Mouse (Mus musculus) intestine, embryonic 16.5 days (tissue): ENCODE results near the gene Kif19a. TPM values are rescaled to one million over a fixed set of nuclear protein-coding genes. Genes with fewer than 3 reads are reported as not detected.

ENCODE experiments used
- ATAC-seq: fragments of 200-750 bp; cut with Nextera tagmentation; 2 replicates; pipeline ENCODE4 v1.8.0; 2017; ENCODE audit warnings: moderate TSS enrichment, moderate library complexity
- H3K27ac ChIP-seq: fragments of 300-500 bp; sonication (generic); 2 replicates; pipeline ENCODE4 v1.5.1; 2014; ENCODE audit warnings: mild to moderate bottlenecking, low read length
- H3K27me3 ChIP-seq: fragments of 300-500 bp; sonication (generic); replicated peaks from 2 replicates; pipeline ENCODE4 v1.6.1; 2014; ENCODE audit warnings: low read length, control low read depth, mixed read lengths; ENCODE audit not compliant: control insufficient read depth, insufficient read depth
- H3K36me3 ChIP-seq: fragments of 300-500 bp; sonication (generic); 2 replicates; pipeline ENCODE4 v1.6.1; 2014; ENCODE audit warnings: low read length, control low read depth; ENCODE audit not compliant: control insufficient read depth, insufficient read depth
- H3K4me1 ChIP-seq: fragments of 300-500 bp; sonication (generic); 2 replicates; pipeline ENCODE4 v1.6.1; 2014; ENCODE audit warnings: low read length, control low read depth, mixed read lengths; ENCODE audit not compliant: control insufficient read depth, insufficient read depth
- H3K4me2 ChIP-seq: fragments of 300-500 bp; sonication (generic); 2 replicates; pipeline ENCODE4 v1.6.1; 2014; ENCODE audit warnings: low read depth, low read length, control low read depth
- H3K4me3 ChIP-seq: fragments of 300-500 bp; sonication (generic); 2 replicates; pipeline ENCODE4 v1.5.1; 2014; ENCODE audit warnings: mild to moderate bottlenecking, low read length
- H3K9ac ChIP-seq: fragments of 300-500 bp; sonication (generic); 2 replicates; pipeline ENCODE4 v1.6.1; 2014; ENCODE audit warnings: low read depth, low read length
- H3K9me3 ChIP-seq: fragments of 300-500 bp; sonication (generic); 2 replicates; pipeline ENCODE4 v1.6.1; 2016; ENCODE audit warnings: low read length, control low read depth; ENCODE audit not compliant: control insufficient read depth
- WGBS: fragments of 180-500 bp; shearing (Covaris S2); extraction: QIAGEN DNeasy Blood & Tissue Kit; methylation state at CpG from one replicate; pipeline ENCODE4 v1.1.7; 2014; 5-methylcytosine and 5-hydroxymethylcytosine counted together
- polyA plus RNA-seq: library from polyadenylated mRNA; unstranded; fragments of >200 nt; fragmentation: Nextera tagmentation; extraction: Ambion mirVana; gene quantifications from 2 replicates; pipeline ENCODE4 v1.2.1, GENCODE M21; 2015

Kif19a gene
- polyA plus RNA-seq, 1 experiment from 2014 or later = 0.51 TPM

GRCm38 (mm10) chr11:114728333-114728732 is 36.9 kb upstream of the Kif19a start:
- Histone ChIP-seq H3K4me3 (no peak overlapping the region), H3K9me3 (no peaks in the 10 kb centered on the region), H3K36me3 (no peaks in the 10 kb centered on the region), H3K27me3 (no peaks in the 10 kb centered on the region), H3K9ac (no peak overlapping the region), H3K27ac (no peak overlapping the region), H3K4me1 (peaks cover 4% of the 10 kb centered on the region), H3K4me2 (no peak overlapping the region)
- no peak for ATAC-seq
- WGBS = 50% methylated on average over 5 of the region's 5 CpGs

GRCm38 (mm10) chr11:114729832-114730363 is 35.3 kb upstream of the Kif19a start:
- peaks cover 4% of the 10 kb centered on the region for H3K4me1 ChIP-seq
- no peak overlapping the region for H3K4me3 ChIP-seq
- H3K27me3 ChIP-seq = 0 out of 2 replicates have a peak, but pooled peaks cover 2% of the 10 kb centered on the region
- no peaks in the 10 kb centered on the region for H3K9me3 ChIP-seq
- H3K27ac ChIP-seq = no peak overlapping the region
- H3K9ac ChIP-seq = no peak overlapping the region
- H3K36me3 ChIP-seq = no peaks in the 10 kb centered on the region
- ATAC-seq = no peak
- H3K4me2 ChIP-seq = no peak overlapping the region
- WGBS = 52% methylated on average over 6 of the region's 6 CpGs

DNA sequence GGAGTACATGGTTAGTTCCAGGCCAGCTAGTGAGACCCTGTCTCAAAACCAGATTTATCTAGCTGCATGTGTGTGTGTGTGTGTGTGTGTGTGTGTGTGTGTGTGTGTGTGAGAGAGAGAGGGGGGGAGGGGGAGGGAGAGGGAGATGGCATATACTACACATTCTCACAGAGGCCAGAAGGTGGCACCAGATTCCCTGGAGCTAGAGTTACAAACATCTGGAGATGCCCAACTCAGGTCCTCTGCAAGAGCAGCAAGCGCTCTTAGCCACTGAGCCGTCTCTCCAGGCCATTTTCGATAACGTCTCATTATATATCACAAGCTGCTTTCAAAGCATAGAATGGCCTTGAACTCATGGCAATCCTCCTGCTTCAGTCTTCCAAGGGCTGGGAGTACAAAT is 33.5 kb upstream of the Kif19a start:
- no peak overlapping the region for H3K4me3 ChIP-seq
- peaks cover 4% of the 10 kb centered on the region for H3K4me1 ChIP-seq
- H3K36me3 ChIP-seq = no peaks in the 10 kb centered on the region
- no peak overlapping the region for H3K27ac ChIP-seq
- ATAC-seq = no peak
- no peak overlapping the region for H3K4me2 ChIP-seq
- WGBS = 92% methylated on average over 4 of the region's 4 CpGs
- H3K9ac ChIP-seq = no peak overlapping the region
- H3K27me3 ChIP-seq = 0 out of 2 replicates have a peak, but pooled peaks cover 2% of the 10 kb centered on the region
- no peaks in the 10 kb centered on the region for H3K9me3 ChIP-seq

- Histone ChIP-seq H3K9me3 (no peaks in the 10 kb centered on the region), H3K9ac (no peak overlapping the region), H3K4me3 (no peak overlapping the region), H3K4me1 (no peaks in the 10 kb centered on the region), H3K4me2 (no peak overlapping the region), H3K27ac (no peak overlapping the region), H3K36me3 (no peaks in the 10 kb centered on the region), H3K27me3 (0 out of 2 replicates have a peak, but pooled peaks cover 2% of the 10 kb centered on the region)
- ATAC-seq = no peak
- WGBS = 74% methylated on average over 22 of the region's 22 CpGs
Measured at GRCm38 (mm10) chr11:114732890-114733289, 32.3 kb upstream of the Kif19a start.

DNA sequence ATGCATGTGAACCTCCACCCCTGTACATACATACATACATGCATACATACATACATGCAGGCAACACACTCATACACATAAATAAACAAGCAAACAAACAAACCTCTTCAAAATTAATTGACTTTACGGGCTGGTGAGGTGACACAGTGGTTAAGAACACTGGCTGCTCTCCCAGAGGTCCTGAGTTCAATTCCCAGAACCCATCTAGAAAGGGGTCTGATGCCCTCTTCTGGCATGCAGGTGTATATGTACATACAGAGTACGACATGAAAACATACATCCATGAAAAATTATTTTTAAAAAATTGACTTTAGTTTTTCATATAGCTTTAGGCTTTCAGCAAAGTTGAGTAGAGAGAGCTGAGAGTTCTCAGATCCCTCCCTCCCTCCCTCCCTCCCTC is 29.1 kb upstream of the Kif19a start:
- ATAC-seq = no peak
- Histone ChIP-seq H3K4me1 (no peaks in the 10 kb centered on the region), H3K36me3 (no peaks in the 10 kb centered on the region), H3K9ac (no peak overlapping the region), H3K9me3 (no peaks in the 10 kb centered on the region), H3K4me3 (no peak overlapping the region), H3K27ac (no peak overlapping the region), H3K4me2 (no peak overlapping the region), H3K27me3 (0 out of 2 replicates have a peak, but pooled peaks cover 2% of the 10 kb centered on the region)
- WGBS = 83% methylated on average over 2 of the region's 2 CpGs

GRCm38 (mm10) chr11:114736913-114737624 is 28.1 kb upstream of the Kif19a start:
- no peak overlapping the region; the same call in 1 of the 2 replicates for H3K9ac ChIP-seq
- H3K9me3 ChIP-seq = no peaks in the 10 kb centered on the region
- H3K27me3 ChIP-seq = 0 out of 2 replicates have a peak, but pooled peaks cover 2% of the 10 kb centered on the region
- no peaks in the 10 kb centered on the region for H3K4me1 ChIP-seq
- peak overlapping the region; percentile 19; the same call in 1 of the 2 replicates for H3K4me2 ChIP-seq
- ATAC-seq = no peak
- H3K4me3 ChIP-seq = no peak overlapping the region
- WGBS = 36% methylated on average over 11 of the region's 11 CpGs
- no peak overlapping the region for H3K27ac ChIP-seq
- no peaks in the 10 kb centered on the region for H3K36me3 ChIP-seq

- no peak overlapping the region for H3K4me2 ChIP-seq
- 41% methylated on average over 10 of the region's 10 CpGs for WGBS
- H3K27ac ChIP-seq = no peak overlapping the region
Measured at GRCm38 (mm10) chr11:114740598-114740997, 24.6 kb upstream of the Kif19a start.

DNA sequence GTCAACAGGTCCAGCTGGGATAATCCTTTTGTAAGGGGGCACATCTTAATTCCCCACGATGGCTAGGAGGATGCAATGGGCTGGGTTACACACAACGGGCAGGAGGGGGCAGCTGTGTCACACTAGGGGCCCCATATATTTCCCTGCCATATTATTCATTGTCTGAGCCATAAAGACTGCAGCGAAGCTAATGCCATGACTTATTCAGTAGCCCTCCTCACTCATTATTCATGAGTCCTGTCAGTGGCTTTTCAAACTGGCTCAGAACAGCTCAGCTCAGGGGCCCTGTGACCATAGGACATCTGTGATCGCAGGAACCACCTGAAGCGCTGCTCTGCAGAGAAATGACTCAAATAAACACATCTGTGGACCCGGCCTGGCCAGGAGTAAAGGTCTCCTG is 23.7 kb upstream of the Kif19a start:
- WGBS = 41% methylated on average over 6 of the region's 6 CpGs
- H3K9me3 ChIP-seq = no peaks in the 10 kb centered on the region
- H3K4me3 ChIP-seq = no peak overlapping the region
- H3K9ac ChIP-seq = no peak overlapping the region
- H3K36me3 ChIP-seq = no peaks in the 10 kb centered on the region
- no peak overlapping the region for H3K4me2 ChIP-seq
- no peak for ATAC-seq
- H3K27me3 ChIP-seq = no peaks in the 10 kb centered on the region
- H3K4me1 ChIP-seq = no peaks in the 10 kb centered on the region
- no peak overlapping the region for H3K27ac ChIP-seq

More at GRCm38 (mm10) chr11:114740598-114740997, 24.6 kb upstream of the Kif19a start:
- no peak overlapping the region for H3K9ac ChIP-seq
- no peaks in the 10 kb centered on the region for H3K4me1 ChIP-seq
- no peaks in the 10 kb centered on the region for H3K27me3 ChIP-seq
- H3K36me3 ChIP-seq = no peaks in the 10 kb centered on the region
- no peak overlapping the region for H3K4me3 ChIP-seq
- H3K9me3 ChIP-seq = no peaks in the 10 kb centered on the region
- ATAC-seq = no peak

GRCm38 (mm10) chr11:114745134-114745533 is 20.1 kb upstream of the Kif19a start:
- Histone ChIP-seq H3K36me3 (no peaks in the 10 kb centered on the region), H3K4me1 (no peaks in the 10 kb centered on the region), H3K4me3 (peak overlapping the region; percentile 22; the same call in 1 of the 2 replicates), H3K9me3 (no peaks in the 10 kb centered on the region), H3K27me3 (no peaks in the 10 kb centered on the region), H3K4me2 (peak overlapping the region; percentile 30; the same call in 1 of the 2 replicates), H3K27ac (no peak overlapping the region), H3K9ac (no peak overlapping the region; the same call in 1 of the 2 replicates)
- 2% methylated on average over 12 of the region's 12 CpGs for WGBS
- ATAC-seq = peak; percentile 84
